Mouse (Mus musculus) small intestine, adult 2 months (tissue): ENCODE results near the gene Rundc3a. TPM values are rescaled to one million over a fixed set of nuclear protein-coding genes. Genes with fewer than 3 reads are reported as not detected.

Experiments used
- H3K27ac ChIP-seq: fragments of 200-500 bp; 2 replicates; pipeline ENCODE4 v1.5.1; 2012; ENCODE audit warnings: low read depth, low read length, control low read depth, inconsistent platforms; ENCODE audit not compliant: insufficient read depth
- H3K27me3 ChIP-seq: fragments of 200-500 bp; 2 replicates; pipeline ENCODE4 v1.6.1; 2012; ENCODE audit warnings: mild to moderate bottlenecking, moderate library complexity, low read length, inconsistent platforms; ENCODE audit not compliant: control insufficient read depth, insufficient read depth
- H3K36me3 ChIP-seq: fragments of 200-500 bp; 2 replicates; pipeline ENCODE4 v1.6.1; 2012; ENCODE audit warnings: mild to moderate bottlenecking, low read length, control low read depth, inconsistent platforms; ENCODE audit not compliant: control insufficient read depth, insufficient read depth
- H3K4me1 ChIP-seq: fragments of 200-500 bp; 2 replicates; pipeline ENCODE4 v1.6.1; 2012; ENCODE audit warnings: low read length, inconsistent platforms, mixed read lengths; ENCODE audit not compliant: control insufficient read depth, insufficient read depth, insufficient read length
- H3K4me3 ChIP-seq: fragments of 200-500 bp; 2 replicates; pipeline ENCODE4 v1.5.1; 2012; ENCODE audit warnings: low read depth, mild to moderate bottlenecking, control low read depth, inconsistent platforms, low read length, moderate library complexity
- CTCF ChIP-seq: fragments of 200-500 bp; IDR thresholded peaks from 2 replicates; pipeline ENCODE4 v1.5.1; 2012; ENCODE audit warnings: low read depth, mild to moderate bottlenecking, control low read depth, inconsistent platforms, low read length, moderate library complexity, mixed read lengths; ENCODE audit not compliant: insufficient replicate concordance, insufficient read length; ENCODE audit errors: extremely low read depth
- POLR2A ChIP-seq: fragments of 200-500 bp; IDR thresholded peaks from 2 replicates; pipeline ENCODE4 v1.6.1; 2012; ENCODE audit warnings: low read depth, mild to moderate bottlenecking, control low read depth, inconsistent platforms, low read length, moderate library complexity
- WGBS: fragments of 180-500 bp; shearing (Covaris S2); methylation state at CpG from one replicate; pipeline ENCODE4 v1.1.7; 2018; 5-methylcytosine and 5-hydroxymethylcytosine counted together
- polyA plus RNA-seq: library from polyadenylated mRNA; depleted of rRNA; stranded (reverse); fragments of >200 nt; gene quantifications from 2 replicates; pipeline ENCODE4 v1.2.3, GENCODE M21; 2012

Rundc3a gene
- polyA plus RNA-seq, 1 experiment, result 6.5 TPM

DNA sequence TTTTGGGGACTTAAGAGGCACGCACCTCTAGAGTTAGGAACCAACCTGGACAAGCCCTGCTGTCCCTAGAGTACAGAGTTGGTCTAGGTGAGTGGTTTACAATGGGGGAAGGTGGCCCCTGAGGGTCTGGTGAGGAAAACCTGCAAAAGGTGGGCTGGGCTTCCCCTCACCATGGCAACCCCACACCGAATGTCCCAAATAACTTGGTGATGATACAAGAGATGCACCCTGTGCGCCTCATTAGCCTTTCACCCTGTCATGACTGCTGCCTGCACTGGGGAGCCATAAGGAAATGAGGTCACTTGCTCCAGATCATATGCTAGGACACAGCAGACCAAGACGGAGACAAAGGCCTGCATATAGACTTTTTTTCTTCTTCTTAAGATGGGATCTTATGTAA lies 42.8 kb upstream of the Rundc3a start:
- Histone ChIP-seq H3K36me3 (no peaks in the 10 kb centered on the region), H3K27me3 (no peaks in the 10 kb centered on the region), H3K4me1 (peaks cover 4% of the 10 kb centered on the region; the same call in 1 of the 2 replicates), H3K4me3 (no peak overlapping the region), H3K27ac (no peak overlapping the region)
- 84% methylated on average over 4 of the region's 4 CpGs for WGBS
- TF ChIP-seq POLR2A (no peak), CTCF (no peak)

DNA sequence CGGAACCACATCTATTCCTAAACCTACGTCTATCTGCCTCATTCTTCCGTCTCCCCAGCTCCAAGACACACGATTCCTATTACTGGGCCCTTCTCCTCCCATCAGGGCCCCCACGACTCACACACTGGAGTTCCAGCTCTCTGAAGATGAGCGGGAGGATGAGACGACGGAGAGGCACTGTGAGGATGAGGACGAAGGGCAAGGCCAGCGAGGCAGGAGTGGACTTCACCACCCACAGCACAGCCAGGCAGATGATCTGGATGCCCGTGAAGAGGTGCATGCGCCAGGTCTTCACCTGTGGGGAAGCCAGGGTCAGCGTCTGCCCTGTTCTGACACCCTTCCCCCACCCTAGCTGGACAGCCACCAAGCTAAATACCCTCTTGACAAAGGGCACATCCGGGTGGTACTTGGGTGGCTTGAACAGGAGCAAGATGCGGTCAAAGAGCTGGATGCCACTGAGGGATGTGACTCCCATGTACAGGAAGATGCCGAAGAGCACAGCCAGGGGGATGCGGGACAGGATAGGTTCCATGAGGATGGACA lies 42.2 kb upstream of the Rundc3a start:
- Histone ChIP-seq H3K4me1 (peaks cover 4% of the 10 kb centered on the region; the same call in 1 of the 2 replicates), H3K27me3 (no peaks in the 10 kb centered on the region), H3K36me3 (no peaks in the 10 kb centered on the region), H3K4me3 (no peak overlapping the region), H3K27ac (no peak overlapping the region)
- TF ChIP-seq POLR2A, result no peak
- no peak for TF ChIP-seq CTCF
- 87% methylated on average over 17 of the region's 17 CpGs for WGBS

DNA sequence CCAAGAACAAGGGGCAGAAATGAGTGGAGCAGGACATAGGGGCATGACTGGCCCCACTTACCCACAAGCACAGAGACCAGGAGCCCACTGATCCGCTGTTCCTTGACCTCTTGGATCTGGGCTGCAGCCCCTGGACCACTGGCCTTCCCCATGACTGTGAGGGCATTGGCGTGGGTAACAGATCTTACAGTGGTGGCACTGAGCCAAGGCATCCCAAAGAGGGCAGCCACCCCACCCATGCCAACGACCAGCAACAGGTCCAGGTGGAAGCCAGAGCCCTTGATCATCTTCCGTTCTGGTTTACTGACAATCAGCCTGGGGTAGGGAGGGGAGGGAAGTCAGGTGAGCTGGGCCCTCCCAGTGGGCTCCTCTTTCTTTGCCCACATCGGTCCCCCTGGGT lies 40.8 kb upstream of the Rundc3a start:
- H3K36me3 ChIP-seq, result no peaks in the 10 kb centered on the region
- H3K4me3 ChIP-seq, result no peak overlapping the region
- no peak overlapping the region for H3K27ac ChIP-seq
- H3K4me1 ChIP-seq, result peaks cover 2% of the 10 kb centered on the region; the same call in 1 of the 2 replicates
- 37% methylated on average over 5 of the region's 5 CpGs for WGBS
- 0 out of 2 replicates have a peak, but pooled peaks cover 4% of the 10 kb centered on the region for H3K27me3 ChIP-seq
- TF ChIP-seq POLR2A (no peak), CTCF (no peak)

DNA sequence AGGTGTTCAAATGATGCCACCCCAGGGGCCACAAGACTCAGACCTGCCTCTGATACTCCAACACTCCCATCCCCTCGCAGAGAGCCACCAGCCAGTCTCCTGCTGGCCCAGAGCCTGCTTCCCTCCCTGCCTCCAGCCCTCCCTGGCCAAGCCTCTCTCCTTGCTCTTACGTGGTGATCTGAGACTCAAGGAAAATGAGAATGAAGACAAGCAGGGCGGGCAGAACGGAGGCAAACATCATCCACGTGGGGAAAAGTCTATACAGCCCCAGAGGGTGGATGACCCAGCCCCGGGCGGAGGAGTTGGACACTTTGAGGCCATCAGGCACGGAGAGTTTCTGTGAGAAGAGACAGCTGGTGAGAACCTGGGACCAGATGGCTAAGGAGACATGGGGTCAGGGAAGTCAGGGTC lies 40.2 kb upstream of the Rundc3a start:
- no peaks in the 10 kb centered on the region for H3K36me3 ChIP-seq
- H3K4me3 ChIP-seq, result no peak overlapping the region
- H3K27me3 ChIP-seq, result 0 out of 2 replicates have a peak, but pooled peaks cover 4% of the 10 kb centered on the region
- no peak overlapping the region for H3K27ac ChIP-seq
- peaks cover 2% of the 10 kb centered on the region; the same call in 1 of the 2 replicates for H3K4me1 ChIP-seq
- TF ChIP-seq CTCF (no peak), POLR2A (no peak)
- WGBS, result 20% methylated on average over 8 of the region's 8 CpGs

DNA sequence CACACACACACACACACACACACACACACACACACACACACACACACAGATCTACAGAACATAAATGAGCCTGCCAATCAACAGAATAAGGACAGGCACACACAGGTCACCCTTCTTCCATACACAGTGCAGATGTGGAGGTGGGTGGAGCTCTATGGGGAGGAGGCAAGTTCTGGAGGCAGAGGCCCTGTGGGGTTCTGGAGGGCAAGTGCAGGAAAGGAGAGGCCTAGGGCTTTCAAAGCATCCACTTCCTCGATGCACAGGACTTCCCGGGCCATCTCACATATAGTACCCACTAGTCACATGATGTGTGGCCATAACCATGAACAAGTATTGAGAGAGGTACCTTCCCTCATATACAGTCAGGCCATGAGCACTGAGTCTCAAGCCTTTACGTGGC lies 37.7 kb upstream of the Rundc3a start:
- TF ChIP-seq CTCF (no peak), POLR2A (no peak)
- 59% methylated on average over 3 of the region's 3 CpGs for WGBS

DNA sequence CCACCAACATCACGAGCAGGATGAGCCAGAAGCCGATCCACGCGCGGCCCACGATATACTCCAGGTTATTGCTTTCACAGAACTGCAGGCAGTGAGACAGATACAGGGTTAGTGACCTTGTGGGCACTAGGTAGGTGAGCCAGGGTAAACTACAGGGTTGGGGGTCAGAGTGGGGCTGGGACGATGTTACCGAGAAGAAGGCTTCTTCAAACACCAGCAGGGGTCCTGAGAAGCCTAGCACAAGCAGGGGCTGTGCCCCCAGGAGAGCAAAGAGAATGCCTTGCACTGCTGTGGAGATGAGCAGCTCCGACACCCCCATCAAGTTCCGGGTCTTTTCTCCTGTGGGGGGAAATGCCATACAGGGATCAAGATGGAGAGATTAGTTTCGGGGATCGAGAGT lies 37.0 kb upstream of the Rundc3a start:
- no peaks in the 10 kb centered on the region for H3K36me3 ChIP-seq

More for the DNA sequence above, 37.7 kb upstream of the Rundc3a start:
- no peak overlapping the region for H3K27ac ChIP-seq
- H3K4me1 ChIP-seq, result no peaks in the 10 kb centered on the region
- H3K36me3 ChIP-seq, result no peaks in the 10 kb centered on the region
- H3K4me3 ChIP-seq, result no peak overlapping the region
- 0 out of 2 replicates have a peak, but pooled peaks cover 4% of the 10 kb centered on the region for H3K27me3 ChIP-seq

DNA sequence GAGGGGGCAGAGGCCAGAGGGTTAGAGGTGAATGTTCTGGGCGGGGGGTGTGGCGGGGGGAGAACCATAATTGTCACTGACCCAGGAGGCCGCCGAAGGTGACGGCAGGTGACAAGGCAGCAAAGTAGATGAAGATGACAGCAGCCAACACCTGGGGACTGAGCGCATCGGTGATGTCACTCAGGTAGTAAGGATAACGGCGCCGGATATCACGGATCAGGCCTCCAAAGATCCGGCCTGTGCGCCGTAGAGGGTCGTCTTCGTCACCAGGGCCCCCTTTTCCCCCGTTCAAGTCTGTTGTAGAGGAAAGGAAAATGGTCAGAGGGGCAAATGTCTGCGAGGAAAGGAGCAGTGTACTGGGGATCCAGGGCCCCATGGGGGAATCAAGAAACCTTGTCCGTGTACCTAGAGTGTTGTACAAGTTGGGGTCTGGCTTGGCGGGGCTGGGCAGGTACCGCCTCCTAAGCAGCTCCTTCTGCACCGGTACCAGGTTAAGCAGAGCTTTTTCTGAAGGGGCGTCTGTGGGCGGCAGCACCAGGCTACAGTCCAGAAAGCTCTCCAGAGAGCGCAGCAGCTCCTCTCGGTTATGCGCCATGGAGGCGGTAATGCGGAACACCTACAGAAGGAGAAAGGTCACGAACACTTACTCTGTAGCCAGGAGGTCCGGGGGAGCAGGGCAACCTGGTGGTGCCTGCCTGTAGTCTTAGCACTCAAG lies 36.4 kb upstream of the Rundc3a start:
- 57% methylated on average over 31 of the region's 31 CpGs for WGBS
- no peak for TF ChIP-seq CTCF
- TF ChIP-seq POLR2A, result no peak
- H3K4me3 ChIP-seq, result no peak overlapping the region
- no peaks in the 10 kb centered on the region for H3K4me1 ChIP-seq
- 0 out of 2 replicates have a peak, but pooled peaks cover 4% of the 10 kb centered on the region for H3K27me3 ChIP-seq
- no peaks in the 10 kb centered on the region for H3K36me3 ChIP-seq
- no peak overlapping the region for H3K27ac ChIP-seq

More for the DNA sequence above, 37.0 kb upstream of the Rundc3a start:
- H3K4me3 ChIP-seq, result no peak overlapping the region
- TF ChIP-seq CTCF (no peak), POLR2A (no peak)
- WGBS, result 81% methylated on average over 12 of the region's 12 CpGs
- no peaks in the 10 kb centered on the region for H3K4me1 ChIP-seq
- H3K27ac ChIP-seq, result no peak overlapping the region
- H3K27me3 ChIP-seq, result 0 out of 2 replicates have a peak, but pooled peaks cover 4% of the 10 kb centered on the region
